Mouse (Mus musculus): ENCODE results near the gene Nol3.

GRCm38 (mm10) chr8:105235206-105235605 is 40.7 kb upstream of the Nol3 start:
- no peak for TF ChIP-seq CTCF (IDR thresholded peaks at IDR 0.05; ENCODE audit: control insufficient read depth, insufficient read depth, insufficient replicate concordance, low read depth, low read length)
- no peak for TF ChIP-seq POLR2A (IDR thresholded peaks at IDR 0.05; ENCODE audit: control insufficient read depth, low read depth, low read length)

Measured in testis, adult 2 months (tissue).